Mouse (Mus musculus): ENCODE measurements around the gene Rbm7. TPM values are rescaled to one million over a fixed set of nuclear protein-coding genes. Genes with fewer than 3 reads are reported as not detected.
"Not testable (repeated sequence)": the region's sequence is repeated elsewhere in the genome, so short reads cannot be mapped to it uniquely, and the experiment has no call there.

Gene Rbm7
- total RNA-seq, 4 experiments from 2014 or later: 11.9 to 15.8 (median 13.6) TPM

DNA sequence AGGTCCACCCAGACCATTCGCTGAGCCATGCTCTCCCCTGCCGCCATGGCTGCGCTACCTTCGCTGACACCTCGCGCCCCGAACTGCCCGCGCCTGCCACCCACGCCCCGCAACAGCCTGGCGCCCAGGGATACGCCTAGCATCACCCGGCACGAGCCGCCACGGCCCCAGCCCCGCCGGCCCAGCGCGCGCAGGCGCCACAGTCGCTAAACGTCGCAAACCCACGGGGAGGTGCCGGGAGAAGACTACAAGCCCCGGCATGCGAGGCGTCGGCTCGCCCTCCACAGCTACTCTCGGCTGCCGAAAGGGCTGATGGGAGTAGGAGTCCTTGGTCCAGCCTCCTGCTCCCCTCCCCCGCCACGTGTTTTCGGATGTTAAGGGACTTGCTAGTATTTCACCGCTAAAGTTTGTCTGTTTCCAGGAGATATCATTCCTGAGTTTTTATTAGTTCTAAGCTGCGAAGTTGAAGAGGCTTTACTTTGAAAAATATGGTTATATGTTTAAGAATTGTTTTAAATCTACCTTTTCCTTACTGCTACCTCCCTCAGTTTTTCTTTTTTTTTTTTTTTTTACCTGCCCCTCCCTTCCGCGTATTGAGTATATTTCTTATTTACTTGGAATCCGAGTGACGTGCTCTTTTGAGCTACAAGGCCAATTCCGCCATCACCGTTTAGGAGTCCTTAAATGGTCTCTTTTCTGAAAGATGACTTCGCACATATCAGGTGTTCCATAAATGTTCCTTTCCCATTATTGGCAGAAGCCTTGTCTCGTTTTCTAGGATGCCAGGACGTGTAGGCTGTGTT lies 14.5 kb downstream of the Rbm7 start, which contains the start of gene Rexo2:
Gene Rexo2, minus strand, starts transcription at position 213 of the 803 bp plus-strand sequence.
- DNase-seq (ENCODE audit: low spot score in 2 of 2): peak; percentile 89 to 90

DNA sequence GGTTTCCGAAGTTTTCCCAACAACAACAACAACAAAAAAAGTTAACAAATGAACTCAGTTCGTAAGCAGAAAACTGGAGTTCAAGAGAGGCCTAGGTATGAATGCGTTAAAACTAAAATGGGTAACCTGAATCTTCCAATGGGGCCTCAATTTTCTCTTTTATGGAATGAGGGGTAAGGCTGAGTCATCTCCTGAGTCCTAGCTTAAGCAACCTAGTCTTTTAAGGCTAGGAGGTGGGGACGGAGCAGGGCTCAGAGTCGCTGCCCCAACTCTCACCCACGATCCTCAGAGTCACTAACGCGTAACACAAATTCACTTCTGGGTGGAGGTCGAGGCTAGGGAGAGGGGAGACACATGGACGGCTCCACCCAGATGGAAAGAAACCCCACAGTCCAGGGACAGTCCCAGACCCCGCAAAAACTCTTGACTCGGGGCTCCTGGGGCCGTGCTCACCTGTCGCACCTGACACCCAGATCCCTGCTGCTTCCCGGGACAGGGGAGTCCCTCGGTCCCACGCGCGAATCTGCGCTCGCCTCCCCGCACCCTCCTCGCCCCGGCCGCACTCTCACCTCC lies 15.2 kb downstream of the Rbm7 start:
- DNase-seq (ENCODE audit: low spot score in 2 of 2): no peak

DNA sequence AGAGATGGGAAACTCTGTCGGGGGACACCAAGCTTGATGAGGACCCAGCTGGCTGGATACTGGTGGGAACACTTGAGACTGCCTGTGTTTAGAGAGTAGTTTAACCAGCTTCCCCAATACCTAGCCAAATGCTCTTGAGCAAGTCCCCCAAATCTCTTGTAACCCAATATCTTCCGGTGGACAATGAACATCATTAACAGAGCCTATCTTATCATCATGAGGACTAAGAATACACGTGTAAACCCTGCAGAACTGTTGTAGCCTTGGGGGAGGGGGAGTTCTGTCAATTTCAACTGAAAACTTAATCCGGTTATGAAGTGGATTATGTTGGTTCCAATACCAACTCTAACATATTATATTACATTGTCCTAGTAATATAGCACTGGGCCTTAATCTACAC lies 16.3 kb downstream of the Rbm7 start:
- DNase-seq (ENCODE audit: low spot score in 2 of 2): no peak

DNA sequence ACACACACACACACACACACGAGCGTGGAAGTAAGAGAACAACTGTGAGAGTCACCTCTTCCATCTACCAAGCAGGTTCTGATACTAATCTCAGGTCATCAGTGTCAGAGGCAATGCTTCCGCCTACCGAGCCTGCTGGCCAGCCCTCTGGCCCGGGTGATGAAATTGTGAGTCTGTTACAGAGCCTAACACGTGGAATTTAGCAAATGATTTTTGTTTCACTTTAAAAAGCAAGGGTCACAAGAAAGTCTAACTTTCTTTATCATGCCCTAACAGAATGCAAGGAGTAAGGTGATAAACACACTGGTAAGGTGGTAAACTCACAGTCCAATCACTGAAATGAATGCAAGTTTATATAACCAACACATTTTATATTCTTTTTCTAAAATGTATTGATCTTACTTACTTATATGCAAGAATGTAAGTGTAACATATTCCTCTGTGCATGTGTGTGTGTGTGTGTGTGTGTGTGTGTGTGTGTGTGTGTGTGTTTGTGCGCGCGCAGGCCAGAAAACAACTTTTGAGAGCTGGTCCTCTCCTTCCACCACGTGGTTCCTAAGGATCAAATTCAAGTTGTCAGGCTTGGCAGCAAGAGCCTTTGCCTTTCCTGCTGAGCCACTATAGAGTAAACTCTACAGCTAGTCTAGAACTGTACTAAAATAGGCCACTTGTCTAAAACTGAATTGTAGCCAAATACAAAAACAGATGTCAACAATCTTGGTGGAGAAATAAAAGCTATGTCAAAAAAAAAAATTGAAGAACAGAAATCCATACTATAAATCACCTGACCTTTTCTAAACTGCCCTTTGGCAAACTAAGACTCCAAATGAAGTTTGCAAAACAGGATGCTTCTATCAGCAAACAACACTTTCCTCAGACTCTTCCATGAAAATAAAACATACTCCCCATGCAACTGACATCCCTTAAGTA lies 18.6 kb downstream of the Rbm7 start:
- DNase-seq (ENCODE audit: low spot score in 2 of 2): no peak

DNA sequence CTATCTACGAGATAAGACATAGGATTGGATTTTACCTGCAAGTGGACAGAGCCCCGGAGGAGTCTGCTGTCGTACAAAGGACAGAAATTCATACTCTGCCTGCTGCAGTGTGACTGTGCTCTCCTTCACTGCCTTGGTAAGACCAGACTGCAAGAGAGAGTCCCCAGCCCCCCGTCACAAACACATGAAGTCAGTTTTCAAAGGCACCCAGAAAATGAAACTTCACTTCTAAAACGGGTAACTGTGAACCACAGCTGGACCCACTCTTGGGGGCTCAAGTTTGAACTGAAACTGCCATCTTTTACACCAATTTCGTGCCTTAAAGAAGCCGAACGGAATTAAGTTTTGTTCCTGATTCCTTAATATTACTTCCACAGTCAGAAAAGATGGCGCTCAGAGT lies 20.7 kb downstream of the Rbm7 start:
- DNase-seq (ENCODE audit: low spot score in 2 of 2): no peak

DNA sequence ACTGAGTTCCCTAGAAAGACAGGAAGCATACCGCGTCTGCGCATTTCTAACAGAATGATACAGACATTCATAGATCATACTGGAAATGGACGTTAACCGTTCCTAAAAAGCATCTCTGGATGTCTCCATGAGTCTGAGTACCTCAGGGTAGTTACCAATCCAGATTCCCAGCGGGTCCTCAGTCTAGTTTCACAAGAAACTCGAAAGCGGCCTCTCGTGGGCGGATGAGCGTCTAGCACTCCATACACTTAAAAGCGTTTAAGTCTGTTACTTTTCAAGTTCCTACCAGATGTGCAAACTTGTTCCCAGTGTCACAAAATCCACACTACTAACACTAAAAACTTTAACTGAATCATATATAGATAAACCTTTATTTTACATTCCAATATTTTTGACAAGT lies 22.0 kb downstream of the Rbm7 start:
- no peak for DNase-seq (ENCODE audit: low spot score in 2 of 2)

DNA sequence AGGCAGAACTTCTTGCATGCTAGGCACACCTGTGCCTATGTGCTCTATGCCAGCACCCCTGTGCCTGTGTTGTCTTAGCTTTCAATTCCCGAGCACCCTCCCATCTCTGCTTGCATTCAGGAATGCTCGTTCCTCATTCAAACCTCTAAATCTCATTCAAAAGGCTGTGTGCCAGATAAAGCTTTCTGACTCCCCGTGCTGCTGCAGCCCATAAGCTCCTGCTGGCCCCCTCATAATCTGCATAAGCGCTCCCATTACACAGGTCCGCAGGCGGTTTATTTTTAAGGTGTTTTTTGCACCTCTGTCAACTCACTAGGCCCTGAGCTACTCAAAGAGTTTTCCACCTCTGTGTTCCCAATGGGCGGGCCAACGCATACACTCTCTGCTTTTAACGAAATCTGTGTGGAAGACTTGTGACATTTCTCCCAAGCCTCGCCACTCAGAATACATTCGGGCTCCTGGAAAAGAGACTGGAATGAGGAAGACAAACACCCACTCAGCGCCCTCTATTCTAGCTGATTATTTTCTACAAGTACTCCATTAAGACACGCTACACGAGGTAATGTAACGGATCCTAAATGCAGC lies 22.6 kb downstream of the Rbm7 start:
- no peak for DNase-seq (ENCODE audit: low spot score in 2 of 2)

DNA sequence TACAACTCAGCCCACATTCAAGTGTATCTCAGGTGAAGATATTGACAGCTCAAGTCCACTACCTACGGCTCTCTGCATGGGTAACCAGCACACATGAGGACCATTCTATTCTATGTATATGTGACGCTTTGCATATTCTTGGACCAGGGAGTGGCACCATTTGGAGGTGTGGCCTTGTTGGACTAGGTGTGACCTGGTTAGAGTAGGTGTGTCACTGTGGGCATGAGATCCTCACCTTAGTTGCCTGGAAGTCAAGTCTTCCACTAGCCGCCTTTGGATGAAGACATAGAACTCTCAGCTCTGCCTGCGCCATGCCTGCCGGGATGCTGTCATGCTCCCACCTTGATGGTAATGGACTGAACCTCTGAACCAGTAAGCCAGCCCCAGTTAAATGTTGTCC lies 27.6 kb downstream of the Rbm7 start:
- DNase-seq (ENCODE audit: low spot score in 2 of 2): not testable (repeated sequence)

DNA sequence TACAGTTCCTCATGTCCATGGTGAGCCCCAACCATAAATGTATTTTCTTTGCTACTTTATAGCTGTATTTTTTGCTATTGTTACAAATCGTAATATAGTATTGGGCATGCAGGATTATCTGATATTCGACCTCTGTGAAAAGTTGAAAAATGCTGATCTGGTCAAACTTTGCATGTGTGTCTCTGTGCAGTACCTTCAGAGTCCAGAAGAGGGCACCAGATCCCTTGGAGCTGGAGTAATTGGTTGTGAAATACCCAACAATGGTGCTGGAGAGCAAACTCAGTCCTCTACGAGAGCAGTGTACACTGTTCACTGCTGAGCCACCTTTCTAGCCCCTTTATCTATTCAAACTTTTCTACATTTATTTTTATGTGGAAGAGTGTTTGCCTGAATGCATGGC lies 28.3 kb downstream of the Rbm7 start:
- peak; percentile 52 to 53 for DNase-seq (ENCODE audit: low spot score in 2 of 2)

DNA sequence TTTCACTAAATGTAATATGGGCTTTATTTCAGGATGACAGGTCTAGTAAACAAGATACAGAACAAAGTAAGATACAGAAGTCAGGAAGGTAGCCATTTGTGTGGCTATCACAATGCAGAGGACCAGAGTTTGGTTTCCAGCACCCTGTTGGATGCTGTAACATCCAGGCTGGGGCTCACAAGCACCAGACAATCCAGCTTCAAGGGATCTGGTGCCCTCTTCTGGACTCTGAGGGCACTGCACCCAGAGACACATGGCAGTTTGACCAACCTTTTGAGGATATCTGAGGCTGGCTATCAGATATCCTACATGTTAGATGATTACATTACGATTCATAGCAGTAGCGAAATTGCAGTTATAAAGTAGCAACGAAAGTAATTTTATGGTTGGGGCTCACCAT lies 29.4 kb downstream of the Rbm7 start:
- no peak for DNase-seq (ENCODE audit: low spot score in 2 of 2)

DNA sequence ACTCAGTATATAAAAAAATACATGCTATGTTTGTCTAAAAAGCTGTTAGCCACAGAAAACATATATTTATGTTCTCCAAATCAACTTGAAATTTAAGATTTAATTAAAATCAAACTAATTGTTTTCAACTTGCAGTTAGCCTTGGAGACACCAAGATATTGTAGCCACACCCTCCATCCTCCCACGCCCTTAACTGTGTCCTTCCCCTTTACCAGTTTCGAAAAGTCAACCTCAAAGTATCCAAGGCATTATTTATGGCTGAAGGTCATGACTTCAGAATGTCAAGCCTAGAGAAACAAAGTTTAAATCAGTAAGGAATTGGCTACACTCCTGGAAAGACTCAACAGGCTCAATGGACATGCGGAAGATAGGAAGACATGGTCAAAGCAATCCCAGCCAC lies 33.6 kb downstream of the Rbm7 start:
- DNase-seq (ENCODE audit: low spot score in 2 of 2): no peak

DNA sequence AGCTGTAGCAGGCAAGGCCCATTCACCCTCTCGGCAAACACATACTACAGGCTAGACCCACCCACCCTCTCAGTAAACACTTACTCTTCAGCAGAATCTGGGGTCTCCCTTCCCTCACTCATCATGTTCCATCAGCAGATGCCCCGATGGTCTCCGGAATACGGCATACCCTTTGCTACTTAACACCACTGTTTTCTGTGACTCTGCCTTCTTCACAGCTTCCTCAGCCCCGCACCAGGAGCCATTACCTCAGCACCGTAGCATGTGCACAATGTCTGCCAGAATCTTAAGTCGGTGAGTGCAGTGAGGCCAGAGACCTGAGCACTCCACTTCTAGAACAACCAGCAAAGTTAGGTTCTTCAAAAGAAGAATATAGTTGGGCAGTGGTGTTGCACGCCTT lies 34.4 kb downstream of the Rbm7 start:
- DNase-seq (ENCODE audit: low spot score in 2 of 2): no peak

DNA sequence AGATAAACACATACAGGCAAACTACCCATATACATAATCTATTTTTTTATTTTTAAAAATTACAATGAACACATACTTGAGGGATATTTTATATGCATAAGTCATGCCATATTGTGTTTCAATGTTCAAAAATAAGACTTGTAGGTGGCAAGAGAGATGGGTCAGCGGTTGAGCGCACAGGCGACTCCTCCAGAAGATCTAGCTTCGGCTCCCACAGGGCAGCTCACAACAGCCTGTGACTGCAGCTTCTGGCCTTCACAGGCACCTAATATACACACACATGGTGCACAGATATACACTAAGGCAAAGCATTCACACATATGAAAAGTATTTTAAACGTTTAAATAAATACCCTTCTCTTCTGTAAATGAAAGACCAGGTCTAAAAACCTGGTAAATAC lies 35.7 kb downstream of the Rbm7 start:
- no peak for DNase-seq (ENCODE audit: low spot score in 2 of 2)

DNA sequence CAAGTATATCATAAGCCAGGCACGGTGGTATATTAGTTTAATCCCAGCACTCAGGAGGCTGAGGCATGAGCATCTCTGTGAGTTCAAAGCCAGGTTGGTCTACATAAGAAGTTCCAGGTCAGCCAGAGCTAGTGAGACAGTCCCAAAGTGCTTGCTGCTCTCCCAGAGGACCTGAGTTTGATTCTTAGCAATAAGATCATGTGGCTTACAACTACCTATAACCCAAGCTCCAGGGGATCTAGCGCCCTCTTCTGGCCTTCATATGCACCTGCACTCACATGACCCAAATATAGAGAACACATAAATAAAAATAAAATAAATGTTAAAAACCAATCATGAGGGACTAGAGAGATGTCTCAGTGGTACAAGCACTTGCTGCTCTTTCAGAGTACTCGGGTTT lies 36.2 kb downstream of the Rbm7 start:
- no peak for DNase-seq (ENCODE audit: low spot score in 2 of 2)

DNA sequence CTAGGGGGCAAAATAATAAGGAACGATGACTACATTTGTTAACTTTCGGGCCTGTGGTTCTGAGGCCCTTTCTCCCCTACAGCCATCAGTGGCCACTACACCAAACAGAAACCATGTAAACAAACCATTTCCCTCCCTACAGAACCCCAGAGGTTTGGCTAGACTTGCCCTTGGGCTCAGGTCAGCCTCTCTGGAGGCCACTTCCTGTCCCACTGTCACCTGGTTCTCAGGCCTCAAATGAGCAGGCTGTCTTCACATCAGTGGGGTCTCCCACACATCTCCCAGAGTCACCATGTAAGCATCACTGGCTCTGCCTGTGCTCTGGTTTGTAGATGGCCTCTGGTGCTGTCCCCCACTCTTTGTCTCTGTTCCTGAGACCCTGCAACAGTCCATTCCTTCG lies 39.1 kb downstream of the Rbm7 start:
- no peak for DNase-seq (ENCODE audit: low spot score in 2 of 2)

DNA sequence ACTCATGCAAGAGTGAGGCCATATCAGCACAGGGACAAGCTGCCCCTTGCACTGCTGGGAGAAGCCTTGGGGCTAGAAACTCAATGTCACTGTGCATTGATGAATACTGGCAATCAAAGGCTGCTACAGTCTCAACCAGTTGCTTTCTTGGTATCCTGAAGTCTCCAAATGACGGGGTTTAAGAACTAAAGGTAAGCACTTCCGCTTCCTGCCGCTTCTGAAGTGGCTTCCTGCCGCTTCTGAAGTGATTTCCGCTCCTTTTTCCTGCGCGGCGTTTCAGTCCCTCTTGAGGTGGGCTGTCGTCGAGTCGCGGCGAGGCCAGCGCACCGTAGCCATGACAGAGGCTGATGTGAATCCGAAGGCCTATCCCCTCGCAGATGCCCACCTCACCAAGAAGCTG lies 45.0 kb downstream of the Rbm7 start:
- DNase-seq (ENCODE audit: low spot score in 2 of 2): no peak

DNA sequence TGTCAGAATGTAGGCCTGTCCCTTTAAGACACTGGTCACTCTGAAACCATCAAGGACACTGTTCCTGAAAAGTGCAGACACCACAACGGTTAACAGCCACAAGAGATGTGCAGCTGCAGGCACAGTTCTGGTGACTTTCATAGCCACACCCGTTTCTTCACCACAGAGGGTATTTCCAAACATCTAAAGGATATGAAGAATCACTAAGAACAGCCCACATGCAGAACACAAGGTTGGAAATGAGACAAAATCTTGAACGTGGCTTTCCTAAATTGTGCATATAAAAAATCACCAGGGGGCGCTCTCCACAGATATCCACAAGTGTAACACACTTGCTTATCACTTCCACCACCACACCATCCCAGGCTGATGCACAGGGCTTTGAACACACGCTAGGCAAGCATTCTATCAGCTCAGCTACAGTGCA lies 47.3 kb downstream of the Rbm7 start:
- no peak for DNase-seq (ENCODE audit: low spot score in 2 of 2)

DNA sequence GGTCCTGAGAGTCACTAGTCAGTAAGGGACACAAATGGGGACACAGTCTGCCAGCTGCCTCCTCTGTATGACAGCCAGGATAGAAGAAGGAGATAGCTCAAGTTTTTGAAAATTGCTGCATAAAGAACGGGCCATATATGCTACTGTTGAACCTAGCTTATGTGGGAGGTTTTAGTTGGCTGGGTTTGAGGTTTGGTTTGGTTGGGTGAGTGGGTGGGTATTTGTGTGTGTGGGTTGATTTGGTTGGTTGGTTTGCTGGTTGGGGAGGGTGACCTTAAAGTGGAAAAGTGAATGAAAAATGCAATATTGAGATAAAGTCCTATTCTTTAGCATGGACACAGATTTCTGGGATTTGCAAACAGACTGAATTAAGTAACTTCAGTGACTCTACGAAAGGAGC lies 50.3 kb downstream of the Rbm7 start:
- no peak for DNase-seq (ENCODE audit: low spot score in 2 of 2)

DNA sequence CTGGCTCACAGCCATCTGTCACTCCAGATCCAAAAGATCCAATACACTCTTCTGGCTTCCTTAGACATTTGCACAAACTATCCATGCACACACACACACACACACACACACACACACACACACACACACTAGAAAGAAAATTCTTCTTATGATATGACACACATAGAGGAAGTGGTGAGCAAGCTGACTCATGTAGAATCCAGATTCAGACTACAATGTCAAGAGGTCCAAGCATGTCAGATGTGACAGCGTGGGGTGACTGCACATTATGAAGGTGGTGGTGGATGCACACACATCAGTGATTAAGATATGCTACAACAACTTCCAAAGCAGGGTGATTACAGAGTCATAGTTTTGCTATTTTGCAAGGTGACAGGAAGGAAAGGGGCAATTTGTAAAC lies 51.2 kb downstream of the Rbm7 start:
- DNase-seq (ENCODE audit: low spot score in 2 of 2): no peak

Measured in gastrocnemius, adult 8-10 months (tissue).